Mouse (Mus musculus): ENCODE data around the gene Hectd4.

Hectd4 gene

DNA sequence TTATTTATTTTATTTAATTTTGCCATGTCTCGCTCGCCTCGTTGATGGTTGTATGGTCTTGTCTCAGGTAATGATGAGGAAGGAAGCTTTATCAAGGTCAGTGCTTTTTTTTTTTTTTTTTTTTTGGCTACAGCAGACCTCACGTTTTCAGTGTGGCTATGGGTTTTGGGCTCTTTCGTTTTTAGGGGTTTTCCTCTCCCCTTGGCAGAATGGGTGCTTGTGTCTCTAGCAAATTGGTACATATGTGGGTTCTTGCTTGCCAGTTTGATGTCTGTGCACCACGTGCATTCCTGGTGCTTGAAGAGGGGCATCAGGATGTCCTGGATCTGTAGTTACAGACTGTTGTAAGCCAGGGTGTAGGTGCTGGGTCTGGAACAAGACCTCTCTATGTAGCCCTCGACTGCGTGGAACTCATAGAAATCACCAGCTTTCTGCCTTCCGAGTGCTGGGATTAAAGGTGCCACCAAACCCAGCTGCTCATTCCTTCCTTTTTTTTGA lies 179.0 kb downstream of the Hectd4 start:
- DNase-seq = no peak

- no peak for DNase-seq
Measured at GRCm38 (mm10) chr5:121399540-121399939, 179.5 kb downstream of the Hectd4 start.

DNA sequence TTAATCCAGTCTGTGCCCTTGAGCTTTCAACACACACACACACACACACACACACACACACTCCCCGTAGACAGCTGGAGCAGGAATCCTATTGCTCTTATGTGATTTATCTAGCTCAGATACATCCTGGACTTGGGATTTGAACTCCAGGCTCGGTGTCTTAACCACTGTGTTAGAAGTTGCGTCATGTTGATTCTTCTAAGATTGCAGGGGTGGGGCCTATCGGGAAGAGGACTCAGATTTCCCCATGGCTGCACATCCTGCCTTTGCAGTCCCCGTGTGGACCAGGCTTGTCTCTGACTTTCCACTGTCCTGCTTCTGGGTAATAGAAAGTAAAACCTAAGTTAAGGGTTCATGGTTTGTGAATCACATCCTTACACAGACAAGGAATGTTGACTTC lies 180.0 kb downstream of the Hectd4 start:
- DNase-seq = no peak

- DNase-seq = no peak
Measured at GRCm38 (mm10) chr5:121400849-121401248, 180.8 kb downstream of the Hectd4 start.

- no peak for DNase-seq
Measured at GRCm38 (mm10) chr5:121407856-121408255, 187.8 kb downstream of the Hectd4 start.

DNA sequence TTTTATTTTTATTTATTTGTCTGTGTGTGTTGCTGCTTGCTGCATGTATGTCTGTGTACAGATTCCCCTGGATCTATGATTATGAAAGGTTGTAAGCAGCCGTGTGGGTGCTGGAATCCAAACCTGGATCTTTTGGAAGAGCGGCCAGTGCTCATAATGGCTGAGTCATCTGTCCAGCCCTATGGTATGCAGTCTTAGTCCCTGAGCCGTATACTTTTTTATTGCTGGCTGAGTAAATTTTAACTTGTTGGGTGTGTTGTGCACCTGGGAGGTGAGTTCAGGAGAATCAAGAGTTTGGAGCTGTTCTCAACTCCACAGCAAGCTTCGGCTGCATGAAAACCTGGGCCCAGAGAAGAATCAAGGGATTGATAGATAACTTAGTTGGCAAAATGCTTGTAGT lies 191.0 kb downstream of the Hectd4 start:
- no peak for DNase-seq
